Mouse (Mus musculus): Measurements from ENCODE around the gene Gcsh. TPM values are rescaled to one million over a fixed set of nuclear protein-coding genes. Genes with fewer than 3 reads are reported as not detected.

The Gcsh gene
- total and polyA plus RNA-seq, 2 experiments from 2014 or later: 44.6 to 131 TPM

DNA sequence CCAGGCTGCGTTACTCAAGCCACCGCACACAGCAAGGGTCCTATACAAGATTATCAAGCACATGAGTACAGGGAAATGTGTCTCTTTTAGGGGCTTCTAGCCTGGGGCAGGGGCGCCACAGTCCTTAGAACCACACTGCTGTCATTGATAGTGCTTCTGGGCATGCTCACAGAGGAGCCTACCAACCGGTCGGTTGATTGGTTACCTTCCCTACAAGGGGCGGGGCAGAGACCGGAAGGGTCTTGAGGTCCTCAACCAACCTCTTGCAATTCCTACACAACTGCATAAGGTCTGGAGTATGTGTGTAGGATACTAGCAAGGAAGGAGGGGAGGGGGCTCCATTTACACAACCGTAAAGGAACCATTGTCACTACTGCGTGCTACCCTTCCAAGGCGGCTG lies 35.3 kb upstream of the Gcsh start:
- Histone ChIP-seq H3K9ac (replicated peaks; ENCODE audit: low read length) (no peak overlapping the region), H3K36me3 (ENCODE audit: insufficient read depth, low read length) (no peaks in the 10 kb centered on the region), H3K4me3 (ENCODE audit: low read length) (no peak overlapping the region), H3K27me3 (ENCODE audit: insufficient read depth, low read length) (no peaks in the 10 kb centered on the region), H3K27ac (no peak overlapping the region), H3K4me1 (ENCODE audit: insufficient read depth, low read length) (no peaks in the 10 kb centered on the region), H3K9me3 (ENCODE audit: low read length) (no peaks in the 10 kb centered on the region), H3K4me2 (ENCODE audit: low read depth, low read length) (no peak overlapping the region)
- ATAC-seq (no peak), DNase-seq (ENCODE audit: low spot score) (no peak)
- no peak for TF ChIP-seq CTCF (IDR thresholded peaks at IDR 0.05; ENCODE audit: low read depth)
- 91% methylated on average over 10 of the region's 10 CpGs for WGBS

DNA sequence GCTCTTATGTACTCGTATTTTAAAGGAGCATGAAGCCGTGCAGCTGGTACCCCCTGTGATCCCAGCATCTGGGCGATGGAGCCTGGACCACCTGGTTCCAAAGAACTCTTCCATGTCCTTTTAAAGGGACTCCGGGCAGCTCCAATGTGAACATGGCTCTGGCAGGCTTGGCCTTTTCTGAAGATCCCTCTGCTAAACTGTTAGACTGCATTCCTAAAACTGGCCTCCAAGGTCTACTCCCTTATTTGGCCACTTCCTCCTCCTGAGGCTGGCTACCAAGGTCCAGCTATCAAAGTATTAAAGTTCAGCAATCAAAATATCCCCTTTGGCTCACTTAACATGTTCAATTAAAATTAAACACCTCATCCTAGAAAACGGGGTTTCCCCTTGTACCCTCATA lies 34.3 kb upstream of the Gcsh start:
- no peak overlapping the region for H3K4me2 ChIP-seq (ENCODE audit: low read depth, low read length)
- ATAC-seq: no peak

DNA sequence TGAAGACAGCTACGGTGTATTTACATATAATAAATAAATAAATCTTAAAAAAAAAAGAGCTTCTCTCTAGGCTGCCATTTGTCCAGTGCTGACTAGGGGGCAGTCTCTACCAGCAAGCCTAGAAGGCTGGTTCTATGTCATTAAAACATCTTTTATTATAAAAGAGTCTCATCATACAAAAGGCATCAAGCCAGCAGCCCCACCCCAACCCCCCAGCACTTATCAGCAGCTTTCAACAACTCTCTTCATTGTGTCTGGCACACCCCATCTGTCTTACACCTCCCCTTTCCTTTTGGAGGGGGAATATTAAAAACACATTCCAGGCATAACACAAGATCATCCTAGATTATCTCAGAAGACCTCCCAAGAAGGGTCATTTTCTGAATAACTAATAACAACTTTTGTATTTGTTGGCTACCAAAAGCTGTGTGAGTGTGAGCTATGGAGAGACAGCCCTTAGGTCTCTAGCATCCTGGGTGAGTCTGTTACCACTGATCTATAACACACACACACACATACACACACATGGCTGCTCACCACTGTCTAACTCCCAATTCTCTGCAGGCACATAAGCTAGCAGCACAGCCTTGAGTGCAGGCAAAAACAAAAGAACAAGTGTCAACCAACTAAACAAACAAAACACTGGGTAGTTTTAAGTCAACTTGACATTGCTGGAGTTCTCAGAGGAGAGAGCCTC lies 29.1 kb upstream of the Gcsh start:
- Histone ChIP-seq H3K27me3 (ENCODE audit: insufficient read depth, low read length) (no peaks in the 10 kb centered on the region), H3K36me3 (ENCODE audit: insufficient read depth, low read length) (no peaks in the 10 kb centered on the region), H3K4me2 (ENCODE audit: low read depth, low read length) (no peak overlapping the region), H3K4me1 (ENCODE audit: insufficient read depth, low read length) (no peaks in the 10 kb centered on the region), H3K27ac (no peak overlapping the region), H3K4me3 (ENCODE audit: low read length) (no peak overlapping the region), H3K9me3 (ENCODE audit: low read length) (no peaks in the 10 kb centered on the region), H3K9ac (replicated peaks; ENCODE audit: low read length) (no peak overlapping the region)
- TF ChIP-seq CTCF (IDR thresholded peaks at IDR 0.05; ENCODE audit: low read depth): peak; percentile 29; the same call in 1 of the 2 replicates
- no peak for ATAC-seq
- WGBS: 74% methylated on average over 1 of the region's 1 CpGs
- DNase-seq (ENCODE audit: low spot score): peak; percentile 16

More for the DNA sequence above, 34.3 kb upstream of the Gcsh start:
- H3K4me3 ChIP-seq (ENCODE audit: low read length): no peak overlapping the region
- DNase-seq (ENCODE audit: low spot score): no peak
- no peak for TF ChIP-seq CTCF (IDR thresholded peaks at IDR 0.05; ENCODE audit: low read depth)
- 82% methylated on average over 5 of the region's 5 CpGs for WGBS
- H3K27ac ChIP-seq: no peak overlapping the region
- H3K36me3 ChIP-seq (ENCODE audit: insufficient read depth, low read length): no peaks in the 10 kb centered on the region
- H3K9me3 ChIP-seq (ENCODE audit: low read length): no peaks in the 10 kb centered on the region
- no peak overlapping the region for H3K9ac ChIP-seq (replicated peaks; ENCODE audit: low read length)
- H3K27me3 ChIP-seq (ENCODE audit: insufficient read depth, low read length): no peaks in the 10 kb centered on the region
- no peaks in the 10 kb centered on the region for H3K4me1 ChIP-seq (ENCODE audit: insufficient read depth, low read length)

- no peak overlapping the region for H3K27ac ChIP-seq
- 75% methylated on average over 18 of the region's 18 CpGs for WGBS
Observed at GRCm38 (mm10) chr8:117019323-117020275, 26.3 kb upstream of the Gcsh start.

GRCm38 (mm10) chr8:117017896-117018295 lies 24.6 kb upstream of the Gcsh start:
- no peak overlapping the region for H3K4me2 ChIP-seq (ENCODE audit: low read depth, low read length)
- DNase-seq (ENCODE audit: low spot score) (no peak), ATAC-seq (no peak)
- no peak overlapping the region for H3K4me3 ChIP-seq (ENCODE audit: low read length)
- no peaks in the 10 kb centered on the region for H3K27me3 ChIP-seq (ENCODE audit: insufficient read depth, low read length)
- no peaks in the 10 kb centered on the region for H3K36me3 ChIP-seq (ENCODE audit: insufficient read depth, low read length)
- TF ChIP-seq CTCF (IDR thresholded peaks at IDR 0.05; ENCODE audit: low read depth): no peak
- 95% methylated on average over 4 of the region's 4 CpGs for WGBS
- H3K9me3 ChIP-seq (ENCODE audit: low read length): no peaks in the 10 kb centered on the region
- H3K4me1 ChIP-seq (ENCODE audit: insufficient read depth, low read length): no peaks in the 10 kb centered on the region
- no peak overlapping the region for H3K9ac ChIP-seq (replicated peaks; ENCODE audit: low read length)
- no peak overlapping the region for H3K27ac ChIP-seq

More at GRCm38 (mm10) chr8:117019323-117020275, 26.3 kb upstream of the Gcsh start:
- Histone ChIP-seq H3K4me3 (ENCODE audit: low read length) (no peak overlapping the region), H3K36me3 (ENCODE audit: insufficient read depth, low read length) (no peaks in the 10 kb centered on the region), H3K4me1 (ENCODE audit: insufficient read depth, low read length) (no peaks in the 10 kb centered on the region), H3K9me3 (ENCODE audit: low read length) (no peaks in the 10 kb centered on the region), H3K9ac (replicated peaks; ENCODE audit: low read length) (no peak overlapping the region), H3K4me2 (ENCODE audit: low read depth, low read length) (no peak overlapping the region), H3K27me3 (ENCODE audit: insufficient read depth, low read length) (no peaks in the 10 kb centered on the region)
- ATAC-seq (no peak), DNase-seq (ENCODE audit: low spot score) (peak; percentile 10)
- TF ChIP-seq CTCF (IDR thresholded peaks at IDR 0.05; ENCODE audit: low read depth): no peak

GRCm38 (mm10) chr8:117017006-117017405 lies 23.7 kb upstream of the Gcsh start:
- ATAC-seq (no peak), DNase-seq (ENCODE audit: low spot score) (no peak)
- Histone ChIP-seq H3K27ac (no peak overlapping the region), H3K4me3 (ENCODE audit: low read length) (no peak overlapping the region), H3K36me3 (ENCODE audit: insufficient read depth, low read length) (no peaks in the 10 kb centered on the region), H3K4me1 (ENCODE audit: insufficient read depth, low read length) (no peaks in the 10 kb centered on the region), H3K27me3 (ENCODE audit: insufficient read depth, low read length) (no peaks in the 10 kb centered on the region), H3K4me2 (ENCODE audit: low read depth, low read length) (no peak overlapping the region), H3K9ac (replicated peaks; ENCODE audit: low read length) (no peak overlapping the region), H3K9me3 (ENCODE audit: low read length) (no peaks in the 10 kb centered on the region)
- 31% methylated on average over 8 of the region's 8 CpGs for WGBS
- no peak for TF ChIP-seq CTCF (IDR thresholded peaks at IDR 0.05; ENCODE audit: low read depth)
